Mouse (Mus musculus) stomach, embryonic 15.5 days (tissue): Measurements from ENCODE around the gene Aspm. TPM values are rescaled to one million over a fixed set of nuclear protein-coding genes. Genes with fewer than 3 reads are reported as not detected.

ENCODE experiments used
- polyA plus RNA-seq: library from polyadenylated mRNA; unstranded; fragments of >200 nt; fragmentation: Nextera tagmentation; extraction: Ambion mirVana; gene quantifications from 2 replicates; pipeline ENCODE4 v1.2.1, GENCODE M21; 2015

Gene Aspm
- polyA plus RNA-seq, 1 experiment from 2014 or later = 12.9 TPM

Other genes starting within 250 kb of the Aspm start
- 0.12 and 0.15 TPM in 2 replicates for gene Crb1, start 77.7 kb upstream of the Aspm start, polyA plus RNA-seq
- gene Zbtb41, start 32.5 kb upstream of the Aspm start, polyA plus RNA-seq = 7.8 and 8.7 TPM in 2 replicates
- 0.39 and 1.2 TPM in 2 replicates for gene F13b, start 46.9 kb downstream of the Aspm start, polyA plus RNA-seq
- gene Cfhr1, start 105.5 kb downstream of the Aspm start, polyA plus RNA-seq = 0.09 and 0.51 TPM in 2 replicates